Mouse (Mus musculus): ENCODE measurements at regions not wholly inside any gene's neighbourhood (a gene's known extent, or its start where the extent isn't known, plus 50 kb on each side); places are given as distances from the start of the nearest gene placed in this dataset.

DNA sequence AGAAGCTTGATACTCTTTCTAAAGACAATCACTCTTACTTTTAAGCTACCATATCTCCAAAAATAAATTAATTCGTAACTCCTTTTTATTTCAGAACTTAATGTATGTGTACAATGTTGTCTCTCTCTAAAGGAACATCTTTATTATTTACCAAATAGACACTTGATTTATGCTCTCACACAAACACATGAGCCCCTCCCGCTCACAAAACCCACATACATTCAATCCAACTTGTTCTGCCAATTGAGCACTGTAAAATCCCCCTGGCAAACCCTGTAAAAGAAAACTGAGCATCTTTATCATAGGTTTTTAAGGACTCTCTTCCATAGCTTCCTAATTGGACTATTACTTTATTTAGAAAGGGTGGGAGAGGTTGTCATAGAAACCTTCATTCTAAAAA, 812.5 kb downstream of the Phf3 start:
- no peak for DNase-seq

DNA sequence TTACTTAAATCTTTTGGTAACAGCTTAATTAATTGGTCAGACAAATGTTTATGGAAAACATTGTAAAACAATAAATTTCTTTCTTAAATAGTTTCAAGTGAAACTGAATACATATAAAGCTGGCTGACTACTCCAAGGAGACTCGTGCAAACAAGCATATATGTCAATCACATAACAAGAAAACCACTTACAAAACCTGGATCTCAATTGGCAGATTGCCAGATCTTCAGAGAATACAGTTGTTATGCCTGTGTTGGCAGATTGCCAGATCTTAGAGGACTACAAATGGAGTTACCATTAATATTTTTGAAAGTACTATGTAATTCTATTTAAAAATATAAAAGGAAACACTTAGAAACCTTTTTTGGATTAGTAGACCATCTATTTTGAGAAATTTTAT, 812.9 kb downstream of the Phf3 start:
- DNase-seq = no peak

DNA sequence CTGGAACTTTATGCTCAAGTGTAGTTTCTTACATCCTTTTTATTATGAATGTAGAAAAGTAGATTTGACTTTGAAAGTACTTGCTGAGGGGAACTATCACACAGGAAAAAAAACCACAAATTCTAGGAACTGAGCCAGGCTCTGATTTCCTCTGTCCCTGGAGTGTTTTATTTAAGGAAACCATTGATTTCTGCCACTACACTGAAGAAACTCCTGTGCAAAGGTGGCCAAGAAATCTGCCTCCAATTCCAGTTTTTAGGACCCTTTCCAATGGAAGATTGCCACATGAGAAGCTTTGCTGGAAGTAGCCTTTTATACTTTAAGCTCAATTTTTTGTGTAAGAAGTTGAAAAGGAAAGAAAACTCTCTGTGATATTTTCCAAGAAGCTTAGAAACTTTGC, 856.1 kb downstream of the Phf3 start:
- peak; percentile 28 for DNase-seq

DNA sequence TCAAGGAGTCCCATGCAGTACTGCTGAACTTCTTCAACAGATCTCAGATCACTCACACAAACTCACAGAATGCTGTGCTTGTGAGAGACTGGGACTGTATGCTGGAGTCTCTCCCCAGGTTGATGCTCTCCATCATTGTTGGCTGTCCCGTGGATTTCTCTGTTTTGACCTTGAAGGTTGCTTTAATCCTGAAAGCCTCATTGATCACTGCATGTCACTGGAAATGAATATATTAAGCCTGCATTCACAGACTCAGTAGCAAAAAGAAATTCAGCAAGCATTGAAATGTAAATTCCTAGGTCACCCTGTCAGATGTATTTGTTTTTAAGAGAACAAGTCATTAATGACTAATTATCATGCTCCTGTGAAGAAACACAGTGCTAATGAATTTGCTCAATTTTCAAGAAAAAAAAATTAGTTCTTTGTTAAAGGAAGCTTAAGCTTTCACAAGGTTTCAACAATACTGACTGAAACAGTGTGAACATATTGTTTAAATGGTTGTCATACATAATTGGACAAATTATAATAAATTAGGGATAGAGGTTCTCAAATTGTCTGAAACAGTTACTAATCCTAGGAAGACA, 864.9 kb downstream of the Phf3 start:
- no peak for DNase-seq
